Mouse (Mus musculus): ENCODE data around the gene Zfp580. TPM values are rescaled to one million over a fixed set of nuclear protein-coding genes. Genes with fewer than 3 reads are reported as not detected.

The Zfp580 gene
- total and polyA plus RNA-seq, 3 experiments = 1.0 to 19.9 TPM; not detected in 1

GRCm38 (mm10) chr7:5037467-5037866, 13.9 kb upstream of the Zfp580 start:
- peaks cover 0 to 5% of the 10 kb centered on the region in 2 experiments; a peak in 2 of 4 replicates for H3K4me1 ChIP-seq (ENCODE audit: control insufficient read depth in 1 of 2, insufficient read depth in 2 of 2, low read length in 2 of 2)
- peak; percentile 75 for DNase-seq (ENCODE audit: low read depth, low spot score)
- peak overlapping the region; percentile 93 for H3K4me3 ChIP-seq (ENCODE audit: control insufficient read depth in 1 of 2, insufficient read depth in 1 of 2, low read depth in 2 of 2, low read length in 2 of 2)
- H3K9ac ChIP-seq (ENCODE audit: control insufficient read depth, low read depth, low read length, poor library complexity, severe bottlenecking) = peak overlapping the region; percentile 91
- no peaks in the 10 kb centered on the region for H3K27me3 ChIP-seq (ENCODE audit: control insufficient read depth in 1 of 2, insufficient read depth in 2 of 2, low read length in 2 of 2)
- H3K36me3 ChIP-seq (ENCODE audit: control insufficient read depth in 1 of 2, insufficient read depth in 2 of 2, low read length in 2 of 2) = no peaks in the 10 kb centered on the region; a peak in 2 of 4 replicates
- peak overlapping the region; percentile 44 for H3K27ac ChIP-seq (ENCODE audit: control insufficient read depth, low read depth, low read length)
- no peaks in the 10 kb centered on the region; the same call in 1 of the 2 replicates for H3K79me2 ChIP-seq (ENCODE audit: control insufficient read depth, insufficient read depth, low read length, poor library complexity)
- no peaks in the 10 kb centered on the region for H3K9me3 ChIP-seq (replicated peaks; ENCODE audit: insufficient read depth, low read length)
- TF ChIP-seq GATA1 (IDR thresholded peaks at IDR 0.05; ENCODE audit: low read depth, low read length) = peak; percentile 54
- TF ChIP-seq ETS1 (IDR thresholded peaks at IDR 0.05; ENCODE audit: low read depth, low read length) = peak; percentile 89
- 0 out of 2 replicates have a peak, but pooled peaks have one; percentile 47 for TF ChIP-seq MAX (IDR thresholded peaks at IDR 0.05; ENCODE audit: low read length)
- TF ChIP-seq MAZ (IDR thresholded peaks at IDR 0.05; ENCODE audit: low read depth, low read length) = no peak
- 0 out of 2 replicates have a peak, but pooled peaks have one; percentile 8 for TF ChIP-seq TCF12 (IDR thresholded peaks at IDR 0.05; ENCODE audit: low read depth, low read length)
- no peak for TF ChIP-seq ZKSCAN1 (IDR thresholded peaks at IDR 0.05; ENCODE audit: low read depth, low read length)
- TF ChIP-seq HCFC1 (IDR thresholded peaks at IDR 0.05; ENCODE audit: low read depth, low read length) = no peak; the same call in 1 of the 2 replicates
- TF ChIP-seq POLR2AphosphoS5 (IDR thresholded peaks at IDR 0.05; ENCODE audit: borderline replicate concordance, low read depth, low read length) = no peak
- TF ChIP-seq ELF1 (IDR thresholded peaks at IDR 0.05; ENCODE audit: low read depth, low read length) = no peak
- TF ChIP-seq MXI1 (IDR thresholded peaks at IDR 0.05; ENCODE audit: low read depth, low read length) = peak; percentile 85; the same call in 1 of the 2 replicates
- TF ChIP-seq USF1 (IDR thresholded peaks at IDR 0.05; ENCODE audit: low read depth, low read length) = peak; percentile 52; the same call in 1 of the 2 replicates
- 0 out of 2 replicates have a peak, but pooled peaks have one; percentile 16 for TF ChIP-seq MEF2A (IDR thresholded peaks at IDR 0.05; ENCODE audit: extremely low read depth, insufficient replicate concordance, low read depth, low read length, poor library complexity, severe bottlenecking)
- TF ChIP-seq SIN3A (IDR thresholded peaks at IDR 0.05; ENCODE audit: low read length) = peak; percentile 91

GRCm38 (mm10) chr7:5038109-5038732, 13.1 kb upstream of the Zfp580 start, which contains the start of gene Zfp784:
TSS of gene Zfp784 (minus strand) at chr7:5038446.
- H3K9ac ChIP-seq (ENCODE audit: control insufficient read depth, low read depth, low read length, poor library complexity, severe bottlenecking) = peak within 1 kb of the TSS; percentile 91
- peak; percentile 95 for DNase-seq (ENCODE audit: low read depth, low spot score)
- H3K9me3 ChIP-seq (replicated peaks; ENCODE audit: insufficient read depth, low read length) = no peaks in the 10 kb centered on the region
- H3K27me3 ChIP-seq (ENCODE audit: control insufficient read depth in 1 of 2, insufficient read depth in 2 of 2, low read length in 2 of 2) = no peaks in the 10 kb centered on the region
- no peaks in the 10 kb centered on the region; the same call in 1 of the 2 replicates for H3K79me2 ChIP-seq (ENCODE audit: control insufficient read depth, insufficient read depth, low read length, poor library complexity)
- no peaks in the 10 kb centered on the region; a peak in 2 of 4 replicates for H3K36me3 ChIP-seq (ENCODE audit: control insufficient read depth in 1 of 2, insufficient read depth in 2 of 2, low read length in 2 of 2)
- H3K4me1 ChIP-seq (ENCODE audit: control insufficient read depth in 1 of 2, insufficient read depth in 2 of 2, low read length in 2 of 2) = peaks cover 0 to 5% of the 10 kb centered on the region in 2 experiments; a peak in 2 of 4 replicates
- peak within 1 kb of the TSS; percentile 93 for H3K4me3 ChIP-seq (ENCODE audit: control insufficient read depth in 1 of 2, insufficient read depth in 1 of 2, low read depth in 2 of 2, low read length in 2 of 2)
- H3K27ac ChIP-seq (ENCODE audit: control insufficient read depth, low read depth, low read length) = peak within 1 kb of the TSS; percentile 91
- peak; percentile 78; the same call in 1 of the 2 replicates for TF ChIP-seq MAZ (IDR thresholded peaks at IDR 0.05; ENCODE audit: low read depth, low read length)
- TF ChIP-seq KAT2A (conservative IDR thresholded peaks at IDR 0.05; ENCODE audit: low read depth, low read length) = peak; percentile 6; the same call in 1 of the 2 replicates
- no peak for TF ChIP-seq GATA1 (IDR thresholded peaks at IDR 0.05; ENCODE audit: low read depth, low read length)
- TF ChIP-seq GABPA (IDR thresholded peaks at IDR 0.05; ENCODE audit: low read depth, low read length) = no peak
- TF ChIP-seq TBP (IDR thresholded peaks at IDR 0.05; ENCODE audit: low read depth, low read length) = peak; percentile 62; the same call in 1 of the 2 replicates
- TF ChIP-seq CTCF (IDR thresholded peaks at IDR 0.05 in 2 of 3, conservative IDR thresholded peaks at IDR 0.05 in 1 of 3; ENCODE audit: control insufficient read depth in 1 of 3, insufficient read depth in 1 of 3, low read depth in 2 of 3, low read length in 3 of 3, poor library complexity in 1 of 3, severe bottlenecking in 1 of 3) = no peak
- peak; percentile 74 to 79 for TF ChIP-seq POLR2A (IDR thresholded peaks at IDR 0.05; ENCODE audit: control insufficient read depth in 1 of 2, insufficient read depth in 1 of 2, low read depth in 1 of 2, low read length in 2 of 2, poor library complexity in 1 of 2)
- peak; percentile 96 for TF ChIP-seq NRF1 (IDR thresholded peaks at IDR 0.05; ENCODE audit: insufficient read depth, low read depth, low read length, poor library complexity, severe bottlenecking)
- peak; percentile 89; the same call in 1 of the 2 replicates for TF ChIP-seq ZMIZ1 (IDR thresholded peaks at IDR 0.05; ENCODE audit: low read depth, low read length)
- peak; percentile 73; the same call in 1 of the 2 replicates for TF ChIP-seq HCFC1 (IDR thresholded peaks at IDR 0.05; ENCODE audit: low read depth, low read length)
- 0 out of 2 replicates have a peak, but pooled peaks have one; percentile 4 for TF ChIP-seq USF1 (IDR thresholded peaks at IDR 0.05; ENCODE audit: low read depth, low read length)
- TF ChIP-seq RAD21 (IDR thresholded peaks at IDR 0.05; ENCODE audit: low read depth, low read length) = no peak
- TF ChIP-seq NELFE (IDR thresholded peaks at IDR 0.05; ENCODE audit: low read depth, low read length) = peak; percentile 74
- TF ChIP-seq SIN3A (IDR thresholded peaks at IDR 0.05; ENCODE audit: low read length) = peak; percentile 58; the same call in 1 of the 2 replicates
- peak; percentile 39; the same call in 1 of the 2 replicates for TF ChIP-seq POLR2AphosphoS2 (IDR thresholded peaks at IDR 0.05; ENCODE audit: low read length)
- peak; percentile 9; the same call in 1 of the 2 replicates for TF ChIP-seq ETS1 (IDR thresholded peaks at IDR 0.05; ENCODE audit: low read depth, low read length)
